Mouse (Mus musculus) bone marrow, adult 2 months (tissue): Measurements from ENCODE around the gene Gm13289. TPM values are rescaled to one million over a fixed set of nuclear protein-coding genes. Genes with fewer than 3 reads are reported as not detected.
A peak's percentile ranks its signal among the peaks of the same experiment; 100 is the strongest.
"Not testable (repeated sequence)": the region's sequence is repeated elsewhere in the genome, so short reads cannot be mapped to it uniquely, and the experiment has no call there.

Experiments
- H3K27ac ChIP-seq: fragments of 200-500 bp; 2 replicates; pipeline ENCODE4 v1.5.1; 2012; ENCODE audit warnings: low read depth, mild to moderate bottlenecking, control low read depth, inconsistent platforms, low read length; ENCODE audit not compliant: control insufficient read depth, poor library complexity, insufficient read depth
- H3K4me1 ChIP-seq: fragments of 200-500 bp; 2 replicates; pipeline ENCODE4 v1.6.1; 2011; ENCODE audit warnings: low read length; ENCODE audit not compliant: control insufficient read depth, insufficient read depth
- H3K4me3 ChIP-seq: fragments of 200-500 bp; replicated peaks from 2 replicates; pipeline ENCODE3; 2011; ENCODE audit warnings: mild to moderate bottlenecking, low read depth, low read length, control low read depth; ENCODE audit not compliant: control insufficient read depth
- CTCF ChIP-seq: fragments of 200-500 bp; IDR thresholded peaks from 2 replicates; pipeline ENCODE4 v1.5.1; 2011; ENCODE audit warnings: low read length, control low read depth; ENCODE audit not compliant: control insufficient read depth, insufficient read depth
- POLR2A ChIP-seq: fragments of 200-500 bp; IDR thresholded peaks from 2 replicates; pipeline ENCODE4 v1.6.1; 2011; ENCODE audit warnings: low read depth, mild to moderate bottlenecking, control low read depth, low read length, borderline replicate concordance; ENCODE audit not compliant: control insufficient read depth
- WGBS: fragments of 180-500 bp; shearing (Covaris S2); methylation state at CpG from one replicate; pipeline ENCODE4 v1.1.7; 2018; 5-methylcytosine and 5-hydroxymethylcytosine counted together
- polyA plus RNA-seq: library from polyadenylated mRNA; stranded (reverse); fragments of >200 nt; gene quantifications from 2 replicates; pipeline ENCODE4 v1.2.4, GENCODE M21; 2011; ENCODE audit warnings: low replicate concordance; ENCODE audit not compliant: missing spikeins, insufficient read depth, insufficient read length

The Gm13289 gene
- polyA plus RNA-seq, 1 experiment = not detected

DNA sequence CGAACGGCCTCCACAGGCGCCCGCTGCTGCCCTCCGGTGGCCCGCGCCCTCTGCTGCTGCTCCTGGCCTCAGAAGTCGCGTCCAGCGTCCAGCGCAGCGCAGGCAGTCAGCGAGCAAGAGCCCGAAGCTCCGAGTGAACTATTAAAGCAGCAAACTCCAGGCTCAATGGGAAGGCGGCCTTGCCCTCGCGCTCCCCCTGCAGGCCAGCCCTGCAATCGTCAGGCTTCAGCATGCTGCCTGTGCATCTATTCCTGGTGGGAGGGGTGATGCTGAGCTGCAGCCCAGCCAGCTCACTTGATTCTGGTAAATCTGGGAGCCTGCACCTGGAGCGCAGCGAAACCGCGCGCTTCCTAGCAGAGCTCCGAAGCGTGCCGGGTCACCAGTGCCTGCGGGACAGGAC, 11.7 kb downstream of the Gm13289 start, which contains the start of gene Gm13277:
Gene Gm13277, plus strand, starts transcription at position 231 of the 400 bp plus-strand sequence.
- not testable (repeated sequence) for H3K4me1 ChIP-seq, H3K4me3 ChIP-seq, H3K27ac ChIP-seq
- TF ChIP-seq CTCF = peak; percentile 45
- WGBS = 0% methylated on average over 3 of the region's 28 CpGs

- H3K4me1 ChIP-seq, H3K27ac ChIP-seq, H3K4me3 ChIP-seq: not testable (repeated sequence)
- WGBS = no CpG with 5 or more reads among the region's 28 CpGs
These were observed 14.5 kb downstream of the Gm13289 start, which contains the start of gene Gm13278 for GRCm38 (mm10) chr4:88791250-88791649. Gene Gm13278 (plus strand): TSS chr4:88791550.

DNA sequence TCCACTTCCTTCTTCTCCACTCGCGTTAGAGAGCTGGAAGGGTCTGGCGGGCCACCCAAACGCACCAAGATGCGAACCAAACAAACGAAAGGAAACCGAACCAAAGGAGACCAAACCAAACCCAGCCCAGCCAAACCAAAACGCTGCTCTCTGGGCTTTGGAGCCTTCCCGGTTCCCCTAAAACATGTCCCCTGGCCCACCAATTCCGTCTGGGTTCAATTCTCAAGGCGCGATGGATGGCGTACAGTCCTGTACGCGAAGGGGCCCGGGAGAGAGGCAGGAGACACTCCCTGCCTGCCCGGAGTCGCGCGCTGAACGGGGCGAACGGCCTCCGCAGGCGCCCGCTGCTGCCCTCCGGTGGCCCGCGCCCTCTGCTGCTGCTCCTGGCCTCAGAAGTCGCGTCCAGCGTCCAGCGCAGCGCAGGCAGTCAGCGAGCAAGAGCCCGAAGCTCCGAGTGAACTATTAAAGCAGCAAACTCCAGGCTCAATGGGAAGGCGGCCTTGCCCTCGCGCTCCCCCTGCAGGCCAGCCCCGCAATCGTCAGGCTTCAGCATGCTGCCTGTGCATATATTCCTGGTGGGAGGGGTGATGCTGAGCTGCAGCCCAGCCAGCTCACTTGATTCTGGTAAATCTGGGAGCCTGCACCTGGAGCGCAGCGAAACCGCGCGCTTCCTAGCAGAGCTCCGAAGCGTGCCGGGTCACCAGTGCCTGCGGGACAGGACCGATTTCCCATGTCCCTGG, 17.4 kb downstream of the Gm13289 start, which contains the start of gene Gm13275:
Gene Gm13275, plus strand, starts transcription at position 552 of the 740 bp plus-strand sequence.
- not testable (repeated sequence) for H3K4me3 ChIP-seq, H3K4me1 ChIP-seq, H3K27ac ChIP-seq
- WGBS = 0% methylated on average over 18 of the region's 52 CpGs

- H3K4me1 ChIP-seq, H3K4me3 ChIP-seq, H3K27ac ChIP-seq: not testable (repeated sequence)
- no CpG with 5 or more reads among the region's 28 CpGs for WGBS
These were observed 20.4 kb downstream of the Gm13289 start, which contains the start of gene Gm13279 for GRCm38 (mm10) chr4:88797097-88797496. Gene Gm13279 (plus strand): TSS chr4:88797397.

- 2% methylated on average over 6 of the region's 7 CpGs for WGBS
- H3K4me3 ChIP-seq, H3K27ac ChIP-seq, H3K4me1 ChIP-seq: not testable (repeated sequence)
These were observed 22.6 kb downstream of the Gm13289 start, which contains the start of gene Gm13285 for GRCm38 (mm10) chr4:88799365-88799764. Gene Gm13285 (plus strand): TSS chr4:88799665.

DNA sequence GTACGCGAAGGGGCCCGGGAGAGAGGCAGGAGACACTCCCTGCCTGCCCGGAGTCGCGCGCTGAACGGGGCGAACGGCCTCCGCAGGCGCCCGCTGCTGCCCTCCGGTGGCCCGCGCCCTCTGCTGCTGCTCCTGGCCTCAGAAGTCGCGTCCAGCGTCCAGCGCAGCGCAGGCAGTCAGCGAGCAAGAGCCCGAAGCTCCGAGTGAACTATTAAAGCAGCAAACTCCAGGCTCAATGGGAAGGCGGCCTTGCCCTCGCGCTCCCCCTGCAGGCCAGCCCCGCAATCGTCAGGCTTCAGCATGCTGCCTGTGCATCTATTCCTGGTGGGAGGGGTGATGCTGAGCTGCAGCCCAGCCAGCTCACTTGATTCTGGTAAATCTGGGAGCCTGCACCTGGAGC, 26.2 kb downstream of the Gm13289 start, which contains the start of gene Gm13287:
Gene Gm13287, plus strand, starts transcription at position 301 of the 400 bp plus-strand sequence.
- not testable (repeated sequence) for H3K27ac ChIP-seq, H3K4me1 ChIP-seq, H3K4me3 ChIP-seq
- WGBS = no CpG with 5 or more reads among the region's 29 CpGs

DNA sequence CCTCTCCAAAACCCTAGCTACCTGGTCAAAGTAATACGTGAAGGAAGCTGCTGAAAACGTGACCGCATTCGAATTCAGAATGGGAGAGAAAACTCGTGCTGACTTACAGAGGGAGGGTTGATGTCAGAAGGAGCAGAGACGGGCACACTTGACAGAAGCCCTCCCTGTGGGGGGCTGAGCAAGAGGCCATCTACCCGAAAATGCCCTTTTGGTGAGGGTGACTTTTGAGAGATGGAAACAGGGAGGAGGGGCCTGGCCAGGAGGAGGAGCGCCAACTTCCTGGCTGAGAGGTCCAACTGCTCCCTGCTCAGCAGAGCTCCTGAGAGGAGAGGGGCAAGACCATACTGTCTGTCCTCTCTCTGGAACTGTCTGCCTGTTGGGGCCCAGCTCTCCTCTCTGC, 28.5 kb downstream of the Gm13289 start, which contains the start of gene Gm13288:
Gene Gm13288, plus strand, starts transcription at position 301 of the 400 bp plus-strand sequence.
- no CpG with 5 or more reads among the region's 8 CpGs for WGBS
- not testable (repeated sequence) for H3K27ac ChIP-seq, H3K4me3 ChIP-seq, H3K4me1 ChIP-seq

- not testable (repeated sequence) for H3K4me1 ChIP-seq, H3K27ac ChIP-seq, H3K4me3 ChIP-seq
- no CpG with 5 or more reads among the region's 34 CpGs for WGBS
These were observed 29.0 kb downstream of the Gm13289 start for GRCm38 (mm10) chr4:88805761-88806160.

GRCm38 (mm10) chr4:88815928-88816327, 39.2 kb downstream of the Gm13289 start, which contains the start of gene Ifna7:
Gene Ifna7 (plus strand): TSS chr4:88816228.
- Histone ChIP-seq H3K4me3 (no peak within 1 kb of the TSS), H3K27ac (no peak within 1 kb of the TSS), H3K4me1 (no peaks in the 10 kb centered on the region)
- TF ChIP-seq CTCF = no peak
- no peak for TF ChIP-seq POLR2A
- WGBS = 55% methylated on average over 3 of the region's 3 CpGs

GRCm38 (mm10) chr4:88819659-88820058, 42.9 kb downstream of the Gm13289 start, which contains the start of gene Ifna11:
Gene Ifna11 (plus strand): TSS chr4:88819959.
- no peaks in the 10 kb centered on the region for H3K4me1 ChIP-seq
- 82% methylated on average over 1 of the region's 1 CpGs for WGBS
- H3K4me3 ChIP-seq = no peak within 1 kb of the TSS
- TF ChIP-seq POLR2A = no peak
- TF ChIP-seq CTCF = no peak
- no peak within 1 kb of the TSS for H3K27ac ChIP-seq
